Mouse (Mus musculus) heart, embryonic 12.5 days (tissue): ENCODE measurements around the gene Slc16a1. TPM values are rescaled to one million over a fixed set of nuclear protein-coding genes. Genes with fewer than 3 reads are reported as not detected.

Source experiments
- polyA plus RNA-seq: library from polyadenylated mRNA; unstranded; fragments of >200 nt; fragmentation: Nextera tagmentation; extraction: Ambion mirVana; gene quantifications from 2 replicates; pipeline ENCODE4 v1.2.1, GENCODE M21; 2016

The Slc16a1 gene
- polyA plus RNA-seq, 1 experiment from 2014 or later = 89.3 TPM

Other genes starting within 250 kb of the Slc16a1 start
- 14.4 and 16.0 TPM in 2 replicates for gene Lrig2, start 126.8 kb upstream of the Slc16a1 start, polyA plus RNA-seq
- gene Ppm1j, start 142.4 kb downstream of the Slc16a1 start, polyA plus RNA-seq = 39.2 and 39.3 TPM in 2 replicates
- gene Fam19a3, start 143.2 kb downstream of the Slc16a1 start, polyA plus RNA-seq = 1.3 and 1.6 TPM in 2 replicates
- gene Rhoc, start 149.7 kb downstream of the Slc16a1 start, polyA plus RNA-seq = 260 and 269 TPM in 2 replicates
- gene Mov10, start 179.9 kb downstream of the Slc16a1 start, polyA plus RNA-seq = 43.4 and 45.0 TPM in 2 replicates
- 26.0 and 30.9 TPM in 2 replicates for gene St7l, start 225.3 kb downstream of the Slc16a1 start, polyA plus RNA-seq
- gene Capza1, start 225.8 kb downstream of the Slc16a1 start, polyA plus RNA-seq = 187 and 188 TPM in 2 replicates